Mouse (Mus musculus) ES-Bruce4 (cell line): ENCODE results near the gene Bbs7.

ENCODE experiments used
- CTCF ChIP-seq: IDR thresholded peaks from one replicate; pipeline ENCODE4 v1.8.1; 2011; ENCODE audit warnings: low read depth, low read length
- EP300 ChIP-seq: IDR thresholded peaks from 2 replicates; pipeline ENCODE4 v1.6.1; 2011; ENCODE audit warnings: low read depth, low read length; ENCODE audit not compliant: insufficient read depth
- POLR2A ChIP-seq: IDR thresholded peaks from one replicate; pipeline ENCODE4 v1.8.1; 2011; ENCODE audit warnings: low read length; ENCODE audit not compliant: insufficient read depth

- TF ChIP-seq POLR2A: no peak
- TF ChIP-seq CTCF: no peak
- no peak for TF ChIP-seq EP300
Measured at GRCm38 (mm10) chr3:36557601-36558000, 55.7 kb downstream of the Bbs7 start.
